Mouse (Mus musculus): ENCODE measurements at regions not wholly inside any gene's neighbourhood (a gene's known extent, or its start where the extent isn't known, plus 50 kb on each side); places are given as distances from the start of the nearest gene placed in this dataset.

GRCm38 (mm10) chr13:111932464-111932863, 123.7 kb upstream of the Map3k1 start:
- no peak for TF ChIP-seq POLR2A (IDR thresholded peaks at IDR 0.05; ENCODE audit: insufficient read depth, low read depth, low read length)
- no peak for TF ChIP-seq CTCF (IDR thresholded peaks at IDR 0.05; ENCODE audit: insufficient read depth, low read depth, low read length)

Data from olfactory bulb, adult 2 months (tissue).